Mouse (Mus musculus): ENCODE results near the gene Grk2. TPM values are rescaled to one million over a fixed set of nuclear protein-coding genes. Genes with fewer than 3 reads are reported as not detected.

The Grk2 gene
- total RNA-seq, 2 experiments from 2014 or later = 179 to 181 TPM

Other genes with a start within 250 kb of the Grk2 start
- gene Gstp3, start 246.7 kb downstream of the Grk2 start, total RNA-seq (2014; fragmentation: Nextera tagmentation) = not detected in 2 replicates
- 0.65 TPM in 1 of 2 replicates, not detected in the other for gene Gstp3, start 246.7 kb downstream of the Grk2 start, total RNA-seq (2017)
- gene Cabp2, start 224.6 kb downstream of the Grk2 start, total RNA-seq (2014; fragmentation: Nextera tagmentation) = not detected in 2 replicates
- gene Cabp2, start 224.6 kb downstream of the Grk2 start, total RNA-seq (2017) = not detected in 2 replicates
- 119 and 155 TPM in 2 replicates for gene Cdk2ap2, start 209.0 kb downstream of the Grk2 start, total RNA-seq (2014; fragmentation: Nextera tagmentation)
- gene Cdk2ap2, start 209.0 kb downstream of the Grk2 start, total RNA-seq (2017) = 33.7 and 36.5 TPM in 2 replicates
- gene Pitpnm1, start 206.2 kb downstream of the Grk2 start, total RNA-seq (2014; fragmentation: Nextera tagmentation) = 11.3 and 16.8 TPM in 2 replicates
- 4.5 and 24.3 TPM in 2 replicates for gene Pitpnm1, start 206.2 kb downstream of the Grk2 start, total RNA-seq (2017)
- 19.6 and 60.2 TPM in 2 replicates for gene Aip, start 180.4 kb downstream of the Grk2 start, total RNA-seq (2014; fragmentation: Nextera tagmentation)
- gene Aip, start 180.4 kb downstream of the Grk2 start, total RNA-seq (2017) = 31.3 and 38.6 TPM in 2 replicates
- not detected in 2 replicates for gene Gpr152, start 166.4 kb downstream of the Grk2 start, total RNA-seq (2014; fragmentation: Nextera tagmentation)
- not detected in 2 replicates for gene Gpr152, start 166.4 kb downstream of the Grk2 start, total RNA-seq (2017)
- gene Cabp4, start 162.2 kb downstream of the Grk2 start, total RNA-seq (2014; fragmentation: Nextera tagmentation) = not detected in 2 replicates
- gene Cabp4, start 162.2 kb downstream of the Grk2 start, total RNA-seq (2017) = not detected in 2 replicates
- 143 and 234 TPM in 2 replicates for gene Coro1b, start 157.6 kb downstream of the Grk2 start, total RNA-seq (2014; fragmentation: Nextera tagmentation)
- 71.3 and 73.2 TPM in 2 replicates for gene Coro1b, start 157.6 kb downstream of the Grk2 start, total RNA-seq (2017)
- gene Ptprcap, start 152.6 kb downstream of the Grk2 start, total RNA-seq (2014; fragmentation: Nextera tagmentation) = 40.8 and 53.6 TPM in 2 replicates
- gene Ptprcap, start 152.6 kb downstream of the Grk2 start, total RNA-seq (2017) = 64.9 and 84.1 TPM in 2 replicates
- gene Rps6kb2, start 142.9 kb downstream of the Grk2 start, total RNA-seq (2014; fragmentation: Nextera tagmentation) = 42.5 and 45.6 TPM in 2 replicates
- 21.0 and 31.6 TPM in 2 replicates for gene Rps6kb2, start 142.9 kb downstream of the Grk2 start, total RNA-seq (2017)
- 0.58 and 5.7 TPM in 2 replicates for gene Carns1, start 130.7 kb downstream of the Grk2 start, total RNA-seq (2014; fragmentation: Nextera tagmentation)
- 1.1 and 2.9 TPM in 2 replicates for gene Carns1, start 130.7 kb downstream of the Grk2 start, total RNA-seq (2017)
- gene Tbc1d10c, start 114.9 kb downstream of the Grk2 start, total RNA-seq (2014; fragmentation: Nextera tagmentation) = 41.1 and 50.1 TPM in 2 replicates
- 11.3 and 18.4 TPM in 2 replicates for gene Tbc1d10c, start 114.9 kb downstream of the Grk2 start, total RNA-seq (2017)
- 406 and 527 TPM in 2 replicates for gene Ppp1ca, start 114.2 kb downstream of the Grk2 start, total RNA-seq (2014; fragmentation: Nextera tagmentation)
- 494 and 518 TPM in 2 replicates for gene Ppp1ca, start 114.2 kb downstream of the Grk2 start, total RNA-seq (2017)
- gene Rad9a, start 104.6 kb downstream of the Grk2 start, total RNA-seq (2014; fragmentation: Nextera tagmentation) = 27.8 and 41.3 TPM in 2 replicates
- 16.0 and 16.3 TPM in 2 replicates for gene Rad9a, start 104.6 kb downstream of the Grk2 start, total RNA-seq (2017)
- 6.8 and 7.4 TPM in 2 replicates for gene Clcf1, start 92.0 kb downstream of the Grk2 start, total RNA-seq (2014; fragmentation: Nextera tagmentation)
- gene Clcf1, start 92.0 kb downstream of the Grk2 start, total RNA-seq (2017) = 0.67 and 1.8 TPM in 2 replicates
- not detected in 2 replicates for gene AC109138.7, start 91.9 kb downstream of the Grk2 start, total RNA-seq (2014; fragmentation: Nextera tagmentation)
- not detected in 2 replicates for gene AC109138.7, start 91.9 kb downstream of the Grk2 start, total RNA-seq (2017)
- 68.6 and 117 TPM in 2 replicates for gene Pold4, start 74.3 kb downstream of the Grk2 start, total RNA-seq (2014; fragmentation: Nextera tagmentation)
- 69.5 and 92.0 TPM in 2 replicates for gene Pold4, start 74.3 kb downstream of the Grk2 start, total RNA-seq (2017)
- gene Ssh3, start 37.0 kb downstream of the Grk2 start, total RNA-seq (2014; fragmentation: Nextera tagmentation) = 17.7 and 25.9 TPM in 2 replicates
- gene Ssh3, start 37.0 kb downstream of the Grk2 start, total RNA-seq (2017) = 10.8 and 22.0 TPM in 2 replicates
- gene Ankrd13d, start 23.1 kb downstream of the Grk2 start, total RNA-seq (2014; fragmentation: Nextera tagmentation) = 6.8 and 7.2 TPM in 2 replicates
- gene Ankrd13d, start 23.1 kb downstream of the Grk2 start, total RNA-seq (2017) = 1.6 and 3.9 TPM in 2 replicates
- gene Kdm2a, start 92.1 kb upstream of the Grk2 start, total RNA-seq (2014; fragmentation: Nextera tagmentation) = 62.9 and 96.0 TPM in 2 replicates
- 46.5 and 61.7 TPM in 2 replicates for gene Kdm2a, start 92.1 kb upstream of the Grk2 start, total RNA-seq (2017)
- 0.28 TPM in 1 of 2 replicates, not detected in the other for gene Rhod, start 133.2 kb upstream of the Grk2 start, total RNA-seq (2014; fragmentation: Nextera tagmentation)
- not detected in 2 replicates for gene Rhod, start 133.2 kb upstream of the Grk2 start, total RNA-seq (2017)
- not detected in 2 replicates for gene Syt12, start 171.2 kb upstream of the Grk2 start, total RNA-seq (2014; fragmentation: Nextera tagmentation)
- gene Syt12, start 171.2 kb upstream of the Grk2 start, total RNA-seq (2017) = not detected in 2 replicates
- not detected in 2 replicates for gene 2010003K11Rik, start 192.4 kb upstream of the Grk2 start, total RNA-seq (2014; fragmentation: Nextera tagmentation)
- not detected in 2 replicates for gene 2010003K11Rik, start 192.4 kb upstream of the Grk2 start, total RNA-seq (2017)
- gene Pcx, start 204.2 kb upstream of the Grk2 start, total RNA-seq (2014; fragmentation: Nextera tagmentation) = 0.95 and 4.0 TPM in 2 replicates
- 0.82 and 6.1 TPM in 2 replicates for gene Pcx, start 204.2 kb upstream of the Grk2 start, total RNA-seq (2017)